Mouse (Mus musculus): ENCODE measurements around the gene Cacng4.

Cacng4 gene

GRCm38 (mm10) chr11:107794547-107795269 is at the start of gene Cacng4:
Gene Cacng4, minus strand, starts transcription at chr11:107794557.
- DNase-seq, result peak; percentile 55

DNA sequence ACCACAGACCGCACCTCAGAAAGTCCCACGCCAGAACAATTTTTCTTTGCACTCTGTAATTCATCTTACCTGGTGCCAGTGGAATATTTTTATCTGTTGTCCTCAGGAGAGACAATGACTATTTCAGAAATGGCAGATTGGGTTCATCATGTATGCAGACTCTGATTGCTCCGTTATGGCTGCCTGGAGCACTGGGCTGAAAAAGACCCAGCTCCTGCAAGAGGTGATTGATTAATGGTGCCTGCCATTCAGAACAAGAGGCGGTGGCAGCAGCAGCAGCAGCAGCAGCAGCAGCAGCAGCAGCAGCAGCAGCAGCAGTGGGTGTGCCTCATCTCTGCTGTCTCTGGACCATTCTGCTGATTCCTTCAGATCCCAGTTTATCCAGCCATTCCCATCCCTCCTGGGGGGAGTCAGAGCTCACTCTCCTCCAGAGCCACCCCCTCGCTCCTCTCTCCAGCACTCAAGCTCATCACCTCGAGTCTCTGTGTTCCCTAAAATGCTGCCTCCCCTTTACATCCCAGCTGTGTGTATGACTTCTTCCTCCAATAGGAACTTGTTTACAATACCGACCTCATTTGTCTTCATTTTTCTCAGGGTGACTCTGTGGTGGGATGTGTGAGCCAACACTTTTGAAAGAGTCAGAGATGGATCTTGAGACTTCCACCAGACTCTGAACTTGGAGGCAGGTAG is 39.1 kb upstream of the Cacng4 start:
- no peak for DNase-seq

DNA sequence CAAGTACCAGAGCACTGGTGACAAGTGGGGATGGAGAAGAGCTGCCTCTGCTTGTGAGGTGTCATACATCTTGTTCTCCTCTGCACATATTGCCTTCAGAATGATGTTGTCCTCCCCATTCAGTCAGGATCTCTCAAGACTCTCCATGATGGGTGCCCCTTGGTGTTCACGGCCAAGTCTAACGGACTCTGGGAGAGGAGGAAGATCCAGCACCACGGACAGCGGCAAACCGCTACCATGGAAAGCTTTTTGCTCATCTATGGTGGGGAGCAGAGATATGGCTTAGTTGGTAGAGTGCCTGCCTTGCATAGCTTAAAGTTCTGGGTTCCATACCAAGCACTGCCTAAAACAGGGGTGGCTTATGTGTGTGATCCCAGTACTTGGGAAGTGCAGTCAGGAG is 22.8 kb upstream of the Cacng4 start:
- DNase-seq, result no peak

GRCm38 (mm10) chr11:107812941-107813648 is 18.7 kb upstream of the Cacng4 start:
- DNase-seq, result no peak

DNA sequence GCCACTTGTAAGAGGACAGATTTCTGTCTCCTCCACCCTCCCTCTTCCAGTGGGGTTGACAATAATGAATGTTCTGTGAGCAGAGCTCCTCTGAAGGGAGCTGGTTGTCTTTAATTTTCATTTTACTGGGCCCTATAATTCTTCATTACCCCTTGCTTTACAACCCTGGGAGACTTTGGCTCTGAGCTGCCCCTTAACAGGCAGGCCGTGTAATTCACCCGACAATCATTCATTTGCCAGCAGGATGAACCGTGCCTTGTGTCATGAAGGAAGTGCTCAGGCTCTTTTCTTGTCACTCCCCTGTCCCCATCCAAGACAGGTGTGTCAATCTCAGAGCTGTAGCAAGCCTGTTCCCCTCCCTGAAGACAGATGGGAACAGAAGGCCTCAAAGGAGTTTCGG is 18.1 kb upstream of the Cacng4 start:
- DNase-seq, result no peak

GRCm38 (mm10) chr11:107808508-107808907 is 14.2 kb upstream of the Cacng4 start:
- no peak for DNase-seq

- no peak for DNase-seq
Observed at GRCm38 (mm10) chr11:107806058-107806457, 11.7 kb upstream of the Cacng4 start.

- DNase-seq, result no peak
Observed at GRCm38 (mm10) chr11:107801946-107802345, 7.6 kb upstream of the Cacng4 start.

GRCm38 (mm10) chr11:107799331-107799730 is 5.0 kb upstream of the Cacng4 start:
- no peak for DNase-seq

GRCm38 (mm10) chr11:107796346-107796745 is 2.0 kb upstream of the Cacng4 start:
- no peak for DNase-seq

DNA sequence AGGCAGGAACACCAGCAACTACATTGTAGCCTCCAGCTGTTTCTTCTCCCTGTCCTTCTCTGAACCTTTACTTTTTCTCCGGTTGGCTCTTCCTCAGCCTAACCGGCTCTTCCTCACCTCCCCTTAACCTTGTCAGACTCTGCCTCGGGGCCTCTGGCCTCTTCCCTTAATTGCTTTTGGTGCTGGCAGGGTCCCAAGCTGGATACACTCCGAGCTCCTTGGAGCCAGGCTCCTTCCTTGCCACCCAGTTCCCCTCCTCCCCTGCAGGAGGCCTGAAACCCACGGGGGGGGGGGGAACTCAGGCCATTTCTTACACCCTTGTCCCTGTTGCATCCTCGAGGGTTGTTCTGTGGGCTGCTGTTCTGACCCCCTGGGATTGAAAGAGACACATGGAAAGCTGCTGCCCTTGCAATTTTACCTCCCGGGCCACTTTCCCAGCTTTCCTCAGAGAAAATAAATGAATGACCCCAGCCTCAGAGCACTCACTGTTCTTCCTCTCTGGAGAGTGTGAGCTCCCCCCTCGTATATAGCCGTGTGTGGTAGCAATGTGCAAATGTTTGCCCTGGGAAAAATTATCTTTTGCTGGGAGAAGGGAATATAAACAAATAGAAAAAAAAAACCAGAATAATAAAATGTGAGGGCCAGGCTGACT is 1.2 kb upstream of the Cacng4 start:
- DNase-seq, result no peak

DNA sequence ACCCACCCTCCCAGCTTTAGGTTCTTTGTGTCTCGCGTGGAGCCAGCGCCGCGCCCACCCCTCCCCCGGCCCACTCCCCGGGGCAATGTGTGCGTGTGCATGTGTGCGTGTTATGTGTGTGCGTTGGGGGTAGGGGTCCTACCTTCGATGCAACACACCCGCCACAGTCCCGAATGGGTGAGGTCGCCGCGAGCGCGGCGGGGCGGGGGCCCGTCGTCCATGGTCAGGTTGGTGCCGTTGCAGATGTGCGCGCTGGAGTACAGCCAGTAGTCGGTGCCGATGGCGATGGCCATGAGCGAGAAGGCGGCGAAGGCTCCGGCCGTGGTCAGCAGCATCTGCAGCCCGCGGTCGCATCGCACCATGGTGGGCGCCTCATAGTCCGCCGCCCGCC is 259 bp downstream of the Cacng4 start:
- DNase-seq, result no peak

DNA sequence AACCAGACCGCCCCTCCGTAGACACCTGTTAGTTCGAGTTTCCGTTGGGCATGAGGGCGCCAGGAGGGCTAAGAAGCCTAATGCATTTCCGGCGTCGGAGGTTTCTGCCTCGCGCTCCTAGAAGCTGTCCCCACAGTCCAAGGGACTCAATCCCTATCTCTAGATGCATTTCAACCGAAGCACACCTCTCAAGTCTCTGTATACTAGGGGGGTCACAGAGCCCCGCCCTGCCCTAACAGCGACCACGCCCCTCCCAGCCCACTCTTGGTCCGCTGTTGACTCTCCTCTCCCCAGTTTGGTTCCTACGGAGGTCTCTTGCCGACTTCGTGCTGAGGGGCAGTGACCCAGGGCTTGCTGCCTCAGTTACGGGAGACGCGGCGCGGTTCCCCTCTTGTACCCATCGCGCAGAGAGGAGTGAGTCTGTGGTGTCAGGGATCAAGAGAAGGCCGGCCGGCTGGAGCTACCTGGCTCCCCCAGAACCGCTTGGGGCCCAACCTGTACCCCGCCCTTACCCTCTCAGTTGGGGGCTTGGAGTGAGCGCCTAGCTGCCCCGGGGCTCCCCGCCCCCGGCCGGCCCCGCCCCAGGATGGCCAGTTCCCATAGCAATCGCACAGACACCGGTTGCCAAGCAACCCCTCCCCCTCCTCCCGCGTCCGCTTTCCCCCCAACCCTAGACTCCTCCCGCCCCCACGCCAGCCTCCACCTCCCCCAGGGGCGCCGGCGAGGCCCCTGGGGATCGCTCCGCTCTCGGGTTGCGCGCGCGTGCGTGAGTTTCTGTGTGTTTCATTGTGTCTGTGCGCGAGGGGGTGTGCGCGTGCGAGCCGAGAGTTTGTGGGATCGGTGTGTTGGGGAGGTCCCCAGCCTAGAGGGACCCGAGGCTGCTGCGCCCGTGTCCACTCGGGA is 906 bp downstream of the Cacng4 start:
- DNase-seq, result peak; percentile 32

DNA sequence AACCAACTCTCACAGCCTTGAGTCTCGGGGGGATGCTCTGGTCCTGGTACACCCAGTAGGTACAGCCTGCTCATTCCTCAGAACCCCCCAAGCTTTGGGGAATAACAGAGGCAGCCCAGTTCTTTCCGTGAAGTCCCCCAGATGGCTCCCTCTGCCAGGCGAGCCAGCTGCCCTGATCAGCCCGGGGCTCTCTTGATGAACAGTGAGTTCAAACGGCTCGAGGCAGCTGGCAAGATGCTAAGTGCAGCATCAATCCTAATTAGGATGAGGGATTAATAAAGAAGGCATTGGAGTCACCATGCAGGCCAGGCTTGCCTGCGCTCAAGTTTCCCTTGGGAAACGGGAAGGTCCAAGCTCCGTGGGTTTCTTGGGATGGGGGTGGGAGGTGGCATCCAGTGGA is 2.2 kb downstream of the Cacng4 start:
- no peak for DNase-seq

DNA sequence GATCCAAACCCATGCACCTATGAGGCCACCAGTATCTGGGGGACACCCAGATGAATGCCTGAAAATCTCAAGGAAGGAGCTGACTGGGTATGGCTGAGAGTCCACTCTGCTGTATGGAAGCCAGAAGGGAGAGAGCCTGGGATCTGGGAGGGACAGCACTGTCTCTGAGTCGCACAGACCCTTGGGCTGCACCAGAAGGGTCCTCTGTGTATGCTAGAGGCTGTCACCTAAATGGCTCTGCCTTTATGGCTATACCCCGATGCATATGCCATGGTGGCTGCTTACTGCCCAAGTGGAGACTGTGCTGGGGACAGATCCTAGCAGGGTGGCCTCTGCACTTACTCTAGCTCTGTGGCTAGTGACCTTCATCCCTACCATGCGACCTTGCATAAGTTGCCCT is 8.6 kb downstream of the Cacng4 start:
- no peak for DNase-seq

- DNase-seq, result no peak
Observed at GRCm38 (mm10) chr11:107785288-107785687, 9.1 kb downstream of the Cacng4 start.

- DNase-seq, result no peak
Observed at GRCm38 (mm10) chr11:107783861-107784754, 10.2 kb downstream of the Cacng4 start.

DNA sequence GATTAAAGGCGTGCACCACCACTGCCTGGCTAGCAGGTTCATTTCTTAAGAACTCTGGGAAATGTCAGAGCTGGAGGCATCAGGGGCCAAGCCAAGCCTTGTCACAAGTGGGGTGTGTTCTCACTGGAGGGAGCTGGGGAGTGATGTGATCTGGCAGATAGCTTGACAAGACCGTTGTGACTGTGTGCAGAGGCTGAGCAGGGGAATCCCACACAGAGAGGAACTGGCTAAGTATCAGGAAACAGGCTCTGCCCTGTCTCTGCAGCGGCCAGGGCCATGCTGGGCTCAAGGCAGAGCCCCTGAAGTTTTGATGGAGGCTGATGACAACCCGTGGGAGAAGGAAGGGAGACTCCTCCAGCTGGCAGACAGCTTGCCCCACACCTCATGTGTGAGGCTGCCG is 11.8 kb downstream of the Cacng4 start:
- DNase-seq, result no peak

DNA sequence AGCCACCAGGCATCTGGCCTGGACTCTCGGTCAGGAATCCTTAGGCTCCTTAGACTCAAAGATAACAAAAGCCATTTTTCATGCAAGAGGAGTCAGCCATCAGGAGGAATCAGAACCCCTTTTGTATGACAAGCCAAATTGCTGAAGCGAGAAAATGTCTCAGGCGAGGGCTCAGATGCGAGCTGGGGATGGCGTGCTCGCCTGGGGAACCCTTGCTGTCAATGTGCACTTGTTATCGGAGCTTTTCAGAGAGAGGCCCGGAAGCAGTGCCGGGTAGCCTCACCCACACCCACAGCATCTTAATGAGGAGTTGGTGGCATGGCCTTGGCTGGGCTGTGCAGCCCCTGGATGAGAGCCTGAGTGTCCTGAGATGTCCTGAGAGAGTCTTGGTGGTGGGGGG is 15.5 kb downstream of the Cacng4 start:
- no peak for DNase-seq

DNA sequence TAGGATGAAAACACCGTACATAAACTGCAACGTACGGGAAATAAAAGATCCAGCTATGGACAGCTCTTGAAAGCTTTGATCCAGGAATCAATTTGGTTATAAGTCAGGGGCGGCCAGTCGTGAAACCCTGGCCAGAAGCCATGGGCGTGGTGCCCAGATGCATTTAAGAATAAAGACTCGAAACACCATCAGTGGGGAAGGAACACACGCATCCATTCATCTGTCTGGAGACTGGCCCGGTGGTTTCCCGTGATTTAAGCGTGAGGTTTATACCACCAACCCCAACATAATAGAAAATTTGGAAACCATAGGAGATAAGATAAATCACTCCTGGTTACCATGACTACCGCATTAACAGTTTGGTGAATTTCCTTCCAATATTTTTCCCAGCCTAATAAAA is 16.9 kb downstream of the Cacng4 start:
- no peak for DNase-seq

DNA sequence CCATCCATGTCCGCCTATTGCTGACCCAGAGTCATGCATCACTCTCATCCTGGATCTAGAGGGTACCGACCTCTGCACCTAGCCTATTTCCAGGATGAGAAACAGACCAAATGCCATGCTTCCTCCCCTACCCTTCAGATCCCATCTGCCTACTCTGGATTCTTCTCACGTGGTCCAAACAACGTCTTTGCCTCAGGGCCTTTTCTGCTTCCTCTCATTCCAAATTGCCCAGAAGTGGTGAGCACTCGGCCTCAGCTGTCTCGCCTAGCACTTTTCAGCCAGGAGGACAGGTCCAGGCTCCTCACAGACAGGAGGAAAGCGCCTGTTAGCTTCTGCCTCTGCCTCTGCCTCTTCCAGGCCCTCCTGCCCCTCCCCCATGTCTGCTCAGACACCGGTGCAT is 21.0 kb downstream of the Cacng4 start:
- DNase-seq, result no peak

All from right cerebral cortex, adult 18-20 months (tissue).